Mouse (Mus musculus): ENCODE data around the gene Peak1.

GRCm38 (mm10) chr9:56213451-56214291 lies 204.2 kb downstream of the Peak1 start:
- TF ChIP-seq POLR2A (IDR thresholded peaks at IDR 0.05; ENCODE audit: control insufficient read depth, low read depth, low read length) (no peak), CTCF (IDR thresholded peaks at IDR 0.05; ENCODE audit: control insufficient read depth, insufficient read depth, insufficient replicate concordance, low read depth, low read length) (no peak)

Measured in testis, adult 2 months (tissue).